Mouse (Mus musculus) left cerebral cortex, adult 11 months (tissue): ENCODE measurements around the gene Gm13289.
"Not testable (repeated sequence)": the region's sequence is repeated elsewhere in the genome, so short reads cannot be mapped to it uniquely, and the experiment has no call there.

Source experiments
- DNase-seq: peaks from one replicate; pipeline ENCODE4 v3.0.0; 2022; ENCODE audit warnings: low spot score

Gm13289 gene

DNA sequence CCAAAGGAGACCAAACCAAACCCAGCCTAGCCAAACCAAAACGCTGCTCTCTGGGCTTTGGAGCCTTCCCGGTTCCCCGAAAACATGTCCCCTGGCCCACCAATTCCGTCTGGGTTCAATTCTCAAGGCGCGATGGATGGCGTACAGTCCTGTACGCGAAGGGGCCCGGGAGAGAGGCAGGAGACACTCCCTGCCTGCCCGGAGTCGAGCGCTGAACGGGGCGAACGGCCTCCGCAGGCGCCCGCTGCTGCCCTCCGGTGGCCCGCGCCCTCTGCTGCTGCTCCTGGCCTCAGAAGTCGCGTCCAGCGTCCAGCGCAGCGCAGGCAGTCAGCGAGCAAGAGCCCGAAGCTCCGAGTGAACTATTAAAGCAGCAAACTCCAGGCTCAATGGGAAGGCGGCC lies 5.6 kb downstream of the Gm13289 start:
- not testable (repeated sequence) for DNase-seq

DNA sequence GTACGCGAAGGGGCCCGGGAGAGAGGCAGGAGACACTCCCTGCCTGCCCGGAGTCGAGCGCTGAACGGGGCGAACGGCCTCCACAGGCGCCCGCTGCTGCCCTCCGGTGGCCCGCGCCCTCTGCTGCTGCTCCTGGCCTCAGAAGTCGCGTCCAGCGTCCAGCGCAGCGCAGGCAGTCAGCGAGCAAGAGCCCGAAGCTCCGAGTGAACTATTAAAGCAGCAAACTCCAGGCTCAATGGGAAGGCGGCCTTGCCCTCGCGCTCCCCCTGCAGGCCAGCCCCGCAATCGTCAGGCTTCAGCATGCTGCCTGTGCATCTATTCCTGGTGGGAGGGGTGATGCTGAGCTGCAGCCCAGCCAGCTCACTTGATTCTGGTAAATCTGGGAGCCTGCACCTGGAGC lies 8.7 kb downstream of the Gm13289 start, which contains the start of gene Gm13276:
Gm13276 (plus strand) TSS at position 301 of the 400 bp plus-strand sequence.
- not testable (repeated sequence) for DNase-seq

DNA sequence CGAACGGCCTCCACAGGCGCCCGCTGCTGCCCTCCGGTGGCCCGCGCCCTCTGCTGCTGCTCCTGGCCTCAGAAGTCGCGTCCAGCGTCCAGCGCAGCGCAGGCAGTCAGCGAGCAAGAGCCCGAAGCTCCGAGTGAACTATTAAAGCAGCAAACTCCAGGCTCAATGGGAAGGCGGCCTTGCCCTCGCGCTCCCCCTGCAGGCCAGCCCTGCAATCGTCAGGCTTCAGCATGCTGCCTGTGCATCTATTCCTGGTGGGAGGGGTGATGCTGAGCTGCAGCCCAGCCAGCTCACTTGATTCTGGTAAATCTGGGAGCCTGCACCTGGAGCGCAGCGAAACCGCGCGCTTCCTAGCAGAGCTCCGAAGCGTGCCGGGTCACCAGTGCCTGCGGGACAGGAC lies 11.7 kb downstream of the Gm13289 start, which contains the start of gene Gm13277:
Gm13277 (plus strand) TSS at position 231 of the 400 bp plus-strand sequence.
- DNase-seq, result peak; percentile 41

DNA sequence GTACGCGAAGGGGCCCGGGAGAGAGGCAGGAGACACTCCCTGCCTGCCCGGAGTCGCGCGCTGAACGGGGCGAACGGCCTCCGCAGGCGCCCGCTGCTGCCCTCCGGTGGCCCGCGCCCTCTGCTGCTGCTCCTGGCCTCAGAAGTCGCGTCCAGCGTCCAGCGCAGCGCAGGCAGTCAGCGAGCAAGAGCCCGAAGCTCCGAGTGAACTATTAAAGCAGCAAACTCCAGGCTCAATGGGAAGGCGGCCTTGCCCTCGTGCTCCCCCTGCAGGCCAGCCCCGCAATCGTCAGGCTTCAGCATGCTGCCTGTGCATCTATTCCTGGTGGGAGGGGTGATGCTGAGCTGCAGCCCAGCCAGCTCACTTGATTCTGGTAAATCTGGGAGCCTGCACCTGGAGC lies 14.5 kb downstream of the Gm13289 start, which contains the start of gene Gm13278:
Gm13278 (plus strand) TSS at position 301 of the 400 bp plus-strand sequence.
- not testable (repeated sequence) for DNase-seq

DNA sequence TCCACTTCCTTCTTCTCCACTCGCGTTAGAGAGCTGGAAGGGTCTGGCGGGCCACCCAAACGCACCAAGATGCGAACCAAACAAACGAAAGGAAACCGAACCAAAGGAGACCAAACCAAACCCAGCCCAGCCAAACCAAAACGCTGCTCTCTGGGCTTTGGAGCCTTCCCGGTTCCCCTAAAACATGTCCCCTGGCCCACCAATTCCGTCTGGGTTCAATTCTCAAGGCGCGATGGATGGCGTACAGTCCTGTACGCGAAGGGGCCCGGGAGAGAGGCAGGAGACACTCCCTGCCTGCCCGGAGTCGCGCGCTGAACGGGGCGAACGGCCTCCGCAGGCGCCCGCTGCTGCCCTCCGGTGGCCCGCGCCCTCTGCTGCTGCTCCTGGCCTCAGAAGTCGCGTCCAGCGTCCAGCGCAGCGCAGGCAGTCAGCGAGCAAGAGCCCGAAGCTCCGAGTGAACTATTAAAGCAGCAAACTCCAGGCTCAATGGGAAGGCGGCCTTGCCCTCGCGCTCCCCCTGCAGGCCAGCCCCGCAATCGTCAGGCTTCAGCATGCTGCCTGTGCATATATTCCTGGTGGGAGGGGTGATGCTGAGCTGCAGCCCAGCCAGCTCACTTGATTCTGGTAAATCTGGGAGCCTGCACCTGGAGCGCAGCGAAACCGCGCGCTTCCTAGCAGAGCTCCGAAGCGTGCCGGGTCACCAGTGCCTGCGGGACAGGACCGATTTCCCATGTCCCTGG lies 17.4 kb downstream of the Gm13289 start, which contains the start of gene Gm13275:
Gm13275 (plus strand) TSS at position 552 of the 740 bp plus-strand sequence.
- peak; percentile 43 for DNase-seq

DNA sequence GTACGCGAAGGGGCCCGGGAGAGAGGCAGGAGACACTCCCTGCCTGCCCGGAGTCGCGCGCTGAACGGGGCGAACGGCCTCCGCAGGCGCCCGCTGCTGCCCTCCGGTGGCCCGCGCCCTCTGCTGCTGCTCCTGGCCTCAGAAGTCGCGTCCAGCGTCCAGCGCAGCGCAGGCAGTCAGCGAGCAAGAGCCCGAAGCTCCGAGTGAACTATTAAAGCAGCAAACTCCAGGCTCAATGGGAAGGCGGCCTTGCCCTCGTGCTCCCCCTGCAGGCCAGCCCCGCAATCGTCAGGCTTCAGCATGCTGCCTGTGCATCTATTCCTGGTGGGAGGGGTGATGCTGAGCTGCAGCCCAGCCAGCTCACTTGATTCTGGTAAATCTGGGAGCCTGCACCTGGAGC lies 20.4 kb downstream of the Gm13289 start, which contains the start of gene Gm13279:
Gm13279 (plus strand) TSS at position 301 of the 400 bp plus-strand sequence.
- DNase-seq, result not testable (repeated sequence)

DNA sequence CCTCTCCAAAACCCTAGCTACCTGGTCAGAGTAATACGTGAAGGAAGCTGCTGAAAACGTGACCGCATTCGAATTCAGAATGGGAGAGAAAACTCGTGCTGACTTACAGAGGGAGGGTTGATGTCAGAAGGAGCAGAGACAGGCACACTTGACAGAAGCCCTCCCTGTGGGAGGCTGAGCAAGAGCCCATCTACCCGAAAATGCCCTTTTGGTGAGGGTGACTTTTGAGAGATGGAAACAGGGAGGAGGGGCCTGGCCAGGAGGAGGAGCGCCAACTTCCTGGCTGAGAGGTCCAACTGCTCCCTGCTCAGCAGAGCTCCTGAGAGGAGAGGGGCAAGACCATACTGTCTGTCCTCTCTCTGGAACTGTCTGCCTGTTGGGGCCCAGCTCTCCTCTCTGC lies 22.6 kb downstream of the Gm13289 start, which contains the start of gene Gm13285:
Gm13285 (plus strand) TSS at position 301 of the 400 bp plus-strand sequence.
- DNase-seq, result not testable (repeated sequence)

DNA sequence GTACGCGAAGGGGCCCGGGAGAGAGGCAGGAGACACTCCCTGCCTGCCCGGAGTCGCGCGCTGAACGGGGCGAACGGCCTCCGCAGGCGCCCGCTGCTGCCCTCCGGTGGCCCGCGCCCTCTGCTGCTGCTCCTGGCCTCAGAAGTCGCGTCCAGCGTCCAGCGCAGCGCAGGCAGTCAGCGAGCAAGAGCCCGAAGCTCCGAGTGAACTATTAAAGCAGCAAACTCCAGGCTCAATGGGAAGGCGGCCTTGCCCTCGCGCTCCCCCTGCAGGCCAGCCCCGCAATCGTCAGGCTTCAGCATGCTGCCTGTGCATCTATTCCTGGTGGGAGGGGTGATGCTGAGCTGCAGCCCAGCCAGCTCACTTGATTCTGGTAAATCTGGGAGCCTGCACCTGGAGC lies 26.2 kb downstream of the Gm13289 start, which contains the start of gene Gm13287:
Gm13287 (plus strand) TSS at position 301 of the 400 bp plus-strand sequence.
- not testable (repeated sequence) for DNase-seq

DNA sequence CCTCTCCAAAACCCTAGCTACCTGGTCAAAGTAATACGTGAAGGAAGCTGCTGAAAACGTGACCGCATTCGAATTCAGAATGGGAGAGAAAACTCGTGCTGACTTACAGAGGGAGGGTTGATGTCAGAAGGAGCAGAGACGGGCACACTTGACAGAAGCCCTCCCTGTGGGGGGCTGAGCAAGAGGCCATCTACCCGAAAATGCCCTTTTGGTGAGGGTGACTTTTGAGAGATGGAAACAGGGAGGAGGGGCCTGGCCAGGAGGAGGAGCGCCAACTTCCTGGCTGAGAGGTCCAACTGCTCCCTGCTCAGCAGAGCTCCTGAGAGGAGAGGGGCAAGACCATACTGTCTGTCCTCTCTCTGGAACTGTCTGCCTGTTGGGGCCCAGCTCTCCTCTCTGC lies 28.5 kb downstream of the Gm13289 start, which contains the start of gene Gm13288:
Gm13288 (plus strand) TSS at position 301 of the 400 bp plus-strand sequence.
- DNase-seq, result not testable (repeated sequence)

DNA sequence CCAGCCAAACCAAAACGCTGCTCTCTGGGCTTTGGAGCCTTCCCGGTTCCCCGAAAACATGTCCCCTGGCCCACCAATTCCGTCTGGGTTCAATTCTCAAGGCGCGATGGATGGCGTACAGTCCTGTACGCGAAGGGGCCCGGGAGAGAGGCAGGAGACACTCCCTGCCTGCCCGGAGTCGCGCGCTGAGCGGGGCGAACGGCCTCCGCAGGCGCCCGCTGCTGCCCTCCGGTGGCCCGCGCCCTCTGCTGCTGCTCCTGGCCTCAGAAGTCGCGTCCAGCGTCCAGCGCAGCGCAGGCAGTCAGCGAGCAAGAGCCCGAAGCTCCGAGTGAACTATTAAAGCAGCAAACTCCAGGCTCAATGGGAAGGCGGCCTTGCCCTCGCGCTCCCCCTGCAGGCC lies 29.0 kb downstream of the Gm13289 start:
- not testable (repeated sequence) for DNase-seq

DNA sequence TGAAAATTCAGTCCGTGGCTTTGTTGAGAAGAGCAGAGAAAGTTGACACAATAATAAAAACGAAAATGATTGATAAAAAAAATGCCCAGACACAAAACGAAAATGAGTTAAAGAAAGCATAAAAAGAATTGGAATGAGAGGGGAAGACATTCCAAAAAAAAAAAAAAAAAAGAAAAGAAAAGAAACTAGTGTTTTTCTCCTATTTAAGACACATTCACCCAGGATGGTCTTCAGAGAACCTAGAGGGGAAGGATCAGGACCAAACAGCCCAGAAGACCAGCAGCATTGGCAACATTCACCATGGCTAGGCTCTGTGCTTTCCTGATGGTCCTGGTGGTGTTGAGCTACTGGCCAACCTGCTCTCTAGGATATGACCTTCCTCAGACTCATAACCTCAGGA lies 39.2 kb downstream of the Gm13289 start, which contains the start of gene Ifna7:
Ifna7 (plus strand) TSS at position 301 of the 400 bp plus-strand sequence.
- no peak for DNase-seq

DNA sequence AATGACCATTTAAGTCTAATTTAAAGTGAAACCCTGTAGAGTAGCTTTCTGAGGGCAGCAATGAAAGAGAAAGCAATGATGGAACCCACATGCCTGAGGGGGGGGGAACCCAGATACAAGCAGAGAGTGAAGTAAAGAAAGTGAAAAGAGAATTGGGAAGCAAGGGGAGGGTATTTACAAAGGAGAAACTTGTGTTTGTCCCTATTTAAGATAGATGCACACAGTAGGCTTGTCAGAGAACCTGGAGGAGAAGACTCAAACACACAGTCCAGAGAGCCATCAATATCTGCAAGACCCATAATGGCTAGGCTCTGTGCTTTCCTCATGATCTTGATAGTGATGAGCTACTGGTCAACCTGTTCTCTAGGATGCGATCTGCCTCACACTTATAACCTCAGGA lies 42.9 kb downstream of the Gm13289 start, which contains the start of gene Ifna11:
Ifna11 (plus strand) TSS at position 301 of the 400 bp plus-strand sequence.
- no peak for DNase-seq

DNA sequence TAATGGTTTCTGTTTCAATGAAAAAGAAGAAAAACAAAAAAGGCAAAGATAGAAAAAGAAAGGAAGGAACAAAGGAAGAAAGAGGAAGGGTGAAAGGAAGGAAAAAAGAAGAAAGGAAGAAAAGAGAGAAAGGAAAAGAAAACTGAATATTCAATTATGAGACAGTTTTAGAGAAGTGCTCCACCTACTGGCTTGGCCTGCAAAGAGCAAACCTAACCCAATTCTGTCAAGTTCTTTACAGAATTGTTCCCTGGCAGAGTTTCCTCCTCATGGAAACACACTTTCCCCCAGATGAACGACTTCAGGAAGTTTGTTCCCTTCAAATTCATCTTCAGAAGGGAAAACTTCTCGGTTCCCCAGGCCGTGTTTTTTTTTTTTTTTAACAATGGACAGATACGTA lies 46.3 kb downstream of the Gm13289 start:
- no peak for DNase-seq
